Mouse (Mus musculus): ENCODE data around the gene Igfn1.

GRCm38 (mm10) chr1:136032961-136033360 is 26.8 kb upstream of the Igfn1 start:
- TF ChIP-seq CTCF (IDR thresholded peaks at IDR 0.05; ENCODE audit: extremely low read depth, insufficient read depth, low read length), result no peak
- TF ChIP-seq POLR2A (IDR thresholded peaks at IDR 0.05; ENCODE audit: extremely low read depth, insufficient read depth, low read length), result no peak

All from cortical plate, adult 2 months (tissue).